Comparison of ENCODE assay signal across 8 mouse cellular contexts in genomic region chr1:181352367-181353199, GRCm38 (mm10). TPM values are rescaled to one million over a fixed set of nuclear protein-coding genes. Genes with fewer than 3 reads are reported as not detected.
DNase-seq lines count a peak whose midpoint lies in the region; ATAC-seq lines count a peak whose summit lies in the region.

Gene Cnih3 (plus strand): TSS chr1:181352628.

- DNase-seq in ovary, adult 18-20 months (ENCODE audit: low spot score) = peak; percentile 7
- no peak for DNase-seq in ovary, postnatal 10 days (ENCODE audit: low spot score)
- peak; percentile 71 for DNase-seq in embryonic facial prominence, embryonic 11.5 days (ENCODE audit: low spot score)
- DNase-seq in heart, postnatal 14 days = peak; percentile 57 to 60
- peak in 1 of 2 experiments; percentile 55 for DNase-seq in layer of hippocampus, postnatal 25 days (ENCODE audit: extremely low spot score in 1 of 2, low spot score in 1 of 2)
- peak; percentile 42 for DNase-seq in lung, postnatal 14 days
- DNase-seq in right cerebral cortex, adult 18-20 months = peak; percentile 73
- no peak for DNase-seq in spleen, adult 12 weeks (ENCODE audit: low spot score)

- peak within 1 kb of the TSS; percentile 53 for H3K4me3 ChIP-seq in embryonic facial prominence, embryonic 11.5 days (ENCODE audit: low read depth, low read length)

- H3K27ac ChIP-seq in embryonic facial prominence, embryonic 11.5 days (replicated peaks; ENCODE audit: low read depth, low read length) = no peak within 1 kb of the TSS

- H3K9ac ChIP-seq in embryonic facial prominence, embryonic 11.5 days (replicated peaks; ENCODE audit: low read length) = peak within 1 kb of the TSS; percentile 65

- H3K9me3 ChIP-seq in embryonic facial prominence, embryonic 11.5 days (replicated peaks; ENCODE audit: control insufficient read depth, low read length) = no peaks in the 10 kb centered on the region

- H3K4me2 ChIP-seq in embryonic facial prominence, embryonic 11.5 days (ENCODE audit: low read depth, low read length) = peak within 1 kb of the TSS; percentile 99

- intact Hi-C loops in heart, postnatal 14 days (cut with DNase I) = no loop called here

- under 1% methylated on average over 61 of the region's 78 CpGs for WGBS in embryonic facial prominence, embryonic 11.5 days

- peaks cover 36% of the 10 kb centered on the region for H3K27me3 ChIP-seq in embryonic facial prominence, embryonic 11.5 days (ENCODE audit: control insufficient read depth, insufficient read depth, low read length)

- ATAC-seq in embryonic facial prominence, embryonic 11.5 days (replicated peaks; ENCODE audit: insufficient number of reproducible peaks, low FRiP score, low TSS enrichment, low read depth) = peak; percentile 61

- peaks cover 6% of the 10 kb centered on the region for H3K4me1 ChIP-seq in embryonic facial prominence, embryonic 11.5 days (ENCODE audit: control insufficient read depth, insufficient read depth, low read length)

- no peaks in the 10 kb centered on the region for H3K36me3 ChIP-seq in embryonic facial prominence, embryonic 11.5 days (replicated peaks; ENCODE audit: control insufficient read depth, insufficient read depth, low read depth, low read length)

RNA-seq across cellular contexts. Expression of gene Cnih3, which starts in this region (rescaled TPM):
- 0.50 and 0.53 TPM in 2 replicates for polyA plus RNA-seq in embryonic facial prominence, embryonic 11.5 days (2014; fragmentation: Nextera tagmentation; extraction: Ambion mirVana)
- not detected for total RNA-seq in heart, postnatal 14 days (2021)
- total RNA-seq in layer of hippocampus, postnatal 25 days (2021) = 10 to 100 TPM; 64.2 to 66.6 TPM

Comparison
In these comparisons a context has a peak if more than half of its experiments do, and no peak if none do; other contexts are left out.
1. RNA of gene Cnih3 (total RNA-seq): 64.2 to 66.6 TPM in layer of hippocampus, postnatal 25 days; not detected in heart, postnatal 14 days; every median in the first group is over 10 times any median in the second.
2. DNase-seq: peak in ovary, adult 18-20 months (single experiment), lung, postnatal 14 days (single experiment) and right cerebral cortex, adult 18-20 months (single experiment); none in ovary, postnatal 10 days (single experiment) and spleen, adult 12 weeks (single experiment).
3. Peak in DNase-seq, ATAC-seq, H3K4me3 ChIP-seq, H3K9ac ChIP-seq and H3K4me2 ChIP-seq in embryonic facial prominence, embryonic 11.5 days; RNA of the gene not detected or under 1 TPM.
4. Peak in DNase-seq in heart, postnatal 14 days; RNA of the gene not detected or under 1 TPM.